Mouse (Mus musculus): Measurements from ENCODE around the gene Cyct.

DNA sequence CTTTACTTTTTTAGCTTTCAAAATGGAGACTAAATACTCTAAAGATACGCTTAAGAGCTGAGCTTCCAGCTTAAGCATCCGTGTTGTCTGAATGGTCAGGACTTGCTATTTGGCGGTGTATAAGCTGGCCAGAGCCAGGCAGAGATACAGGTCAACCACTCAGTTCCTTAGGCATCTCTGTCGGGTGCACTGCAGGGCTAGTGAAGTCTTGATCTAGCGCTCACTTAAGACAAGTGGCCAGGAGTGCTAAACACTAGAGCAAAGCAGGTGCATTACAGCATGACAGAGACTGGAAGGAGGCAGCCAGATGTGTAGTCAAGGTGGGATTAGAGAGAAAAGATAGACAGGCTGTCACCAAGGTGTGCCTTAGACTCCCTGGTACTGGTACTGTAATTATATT, 30.2 kb downstream of the Cyct start:
- TF ChIP-seq CTCF (conservative IDR thresholded peaks at IDR 0.05 in 1 of 2, IDR thresholded peaks at IDR 0.05 in 1 of 2; ENCODE audit: low read depth in 2 of 2, low read length in 2 of 2), result no peak
- no peak for TF ChIP-seq POLR2A (IDR thresholded peaks at IDR 0.05; ENCODE audit: low read depth, low read length)
- no peak for TF ChIP-seq GABPA (IDR thresholded peaks at IDR 0.05; ENCODE audit: insufficient replicate concordance, low read depth, low read length)
- TF ChIP-seq KAT2A (IDR thresholded peaks at IDR 0.05; ENCODE audit: insufficient replicate concordance, low read length), result no peak
- no peak for TF ChIP-seq ZMIZ1 (IDR thresholded peaks at IDR 0.05; ENCODE audit: low read depth, low read length)

Measured in CH12.LX (cell line).